Mouse (Mus musculus): ENCODE results near the gene Ptger1. TPM values are rescaled to one million over a fixed set of nuclear protein-coding genes. Genes with fewer than 3 reads are reported as not detected.

Ptger1 gene
- polyA plus RNA-seq, 1 experiment from 2014 or later = 0.45 TPM

- Histone ChIP-seq H3K9ac (peak overlapping the region; percentile 86), H3K4me2 (peak overlapping the region; percentile 82), H3K36me3 (peaks cover 12% of the 10 kb centered on the region), H3K27ac (peak overlapping the region; percentile 94), H3K9me3 (replicated peaks) (no peaks in the 10 kb centered on the region), H3K4me1 (replicated peaks) (peaks cover 21% of the 10 kb centered on the region), H3K27me3 (no peaks in the 10 kb centered on the region), H3K4me3 (peak overlapping the region; percentile 93)
- ATAC-seq (replicated peaks; ENCODE audit: insufficient number of reproducible peaks, insufficient read depth, low FRiP score, low read depth) = no peak
- under 1% methylated on average over 17 of the region's 17 CpGs for WGBS
Measured at GRCm38 (mm10) chr8:83715771-83716170, 49.3 kb downstream of the Ptger1 start.

DNA sequence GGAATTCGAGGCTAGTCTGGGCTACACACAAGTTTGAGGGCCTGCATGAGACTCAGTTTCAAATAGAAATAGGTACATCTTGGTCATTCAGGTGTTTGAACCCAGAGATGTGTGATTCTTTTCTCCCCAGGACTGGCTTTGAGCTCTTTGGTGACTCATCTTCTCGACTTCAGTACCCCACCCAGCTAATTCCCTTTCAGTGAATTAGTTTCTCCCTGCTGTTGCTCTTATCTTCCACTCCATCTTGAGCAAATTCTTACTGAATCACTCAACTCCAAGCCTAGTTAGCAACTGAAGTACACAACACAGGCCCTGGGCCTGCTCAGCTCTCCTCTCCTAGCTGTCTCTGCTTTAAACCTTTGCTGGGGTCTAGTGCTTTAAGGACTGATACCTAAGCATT is 50.1 kb downstream of the Ptger1 start:
- ATAC-seq (replicated peaks; ENCODE audit: insufficient number of reproducible peaks, insufficient read depth, low FRiP score, low read depth) = no peak
- peak overlapping the region; percentile 86; the same call in 1 of the 2 replicates for H3K9ac ChIP-seq
- H3K4me1 ChIP-seq (replicated peaks) = peaks cover 21% of the 10 kb centered on the region
- H3K27me3 ChIP-seq = no peaks in the 10 kb centered on the region
- H3K36me3 ChIP-seq = peaks cover 20% of the 10 kb centered on the region
- H3K4me2 ChIP-seq = peak overlapping the region; percentile 82
- peak overlapping the region; percentile 93 for H3K4me3 ChIP-seq
- 48% methylated on average over 2 of the region's 2 CpGs for WGBS
- H3K27ac ChIP-seq = no peak overlapping the region
- no peaks in the 10 kb centered on the region for H3K9me3 ChIP-seq (replicated peaks)

DNA sequence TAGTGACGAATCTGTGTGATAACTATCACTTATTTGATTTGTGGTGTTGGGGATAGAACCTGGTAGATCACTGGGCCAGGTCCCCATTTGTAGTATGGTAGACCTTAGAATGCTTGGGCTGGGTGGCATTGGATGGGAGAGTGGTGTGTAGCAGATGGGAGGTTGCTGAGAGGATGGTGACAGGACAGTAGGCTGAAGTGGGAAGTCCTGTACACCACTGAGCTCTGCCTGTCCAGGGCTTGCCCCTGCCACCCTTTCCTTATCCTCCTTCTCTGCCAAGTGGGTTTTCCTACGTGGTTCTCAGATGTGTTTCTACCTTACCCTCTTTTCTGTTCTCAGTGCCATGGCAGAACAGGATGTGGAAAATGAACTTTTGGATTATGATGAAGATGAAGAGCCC is 52.6 kb downstream of the Ptger1 start:
- Histone ChIP-seq H3K4me3 (no peak overlapping the region), H3K27me3 (no peaks in the 10 kb centered on the region), H3K36me3 (peaks cover 45% of the 10 kb centered on the region), H3K4me1 (replicated peaks) (peaks cover 21% of the 10 kb centered on the region), H3K9me3 (replicated peaks) (no peaks in the 10 kb centered on the region), H3K4me2 (no peak overlapping the region), H3K9ac (no peak overlapping the region), H3K27ac (no peak overlapping the region)
- WGBS = 75% methylated on average over 2 of the region's 2 CpGs
- no peak for ATAC-seq (replicated peaks; ENCODE audit: insufficient number of reproducible peaks, insufficient read depth, low FRiP score, low read depth)

- Histone ChIP-seq H3K9ac (no peak overlapping the region), H3K4me1 (replicated peaks) (peaks cover 22% of the 10 kb centered on the region), H3K27me3 (no peaks in the 10 kb centered on the region), H3K27ac (no peak overlapping the region), H3K4me2 (no peak overlapping the region), H3K9me3 (replicated peaks) (no peaks in the 10 kb centered on the region), H3K4me3 (no peak overlapping the region), H3K36me3 (peaks cover 51% of the 10 kb centered on the region)
- WGBS = 89% methylated on average over 2 of the region's 2 CpGs
- ATAC-seq (replicated peaks; ENCODE audit: insufficient number of reproducible peaks, insufficient read depth, low FRiP score, low read depth) = no peak
Measured at GRCm38 (mm10) chr8:83719693-83720092, 53.2 kb downstream of the Ptger1 start.

GRCm38 (mm10) chr8:83721405-83722025 is 55.0 kb downstream of the Ptger1 start:
- no peak overlapping the region for H3K27ac ChIP-seq
- H3K9me3 ChIP-seq (replicated peaks) = no peaks in the 10 kb centered on the region
- H3K27me3 ChIP-seq = no peaks in the 10 kb centered on the region
- H3K9ac ChIP-seq = no peak overlapping the region
- H3K4me3 ChIP-seq = no peak overlapping the region
- no peak overlapping the region for H3K4me2 ChIP-seq
- WGBS = 78% methylated on average over 25 of the region's 25 CpGs
- 0 out of 2 replicates have a peak, but pooled peaks have one; percentile 14 for ATAC-seq (replicated peaks; ENCODE audit: insufficient number of reproducible peaks, insufficient read depth, low FRiP score, low read depth)
- H3K36me3 ChIP-seq = peaks cover 65% of the 10 kb centered on the region
- H3K4me1 ChIP-seq (replicated peaks) = peaks cover 13% of the 10 kb centered on the region

Other genes starting within 250 kb of the Ptger1 start
- gene Scoc, start 208.3 kb upstream of the Ptger1 start, polyA plus RNA-seq (2015; fragmentation: Nextera tagmentation; extraction: Ambion mirVana) = 68.4 and 80.7 TPM in 2 replicates
- gene Olfr370, start 130.9 kb upstream of the Ptger1 start, polyA plus RNA-seq (2015; fragmentation: Nextera tagmentation; extraction: Ambion mirVana) = not detected in 2 replicates
- gene Ndufb7, start 100.0 kb upstream of the Ptger1 start, polyA plus RNA-seq (2015; fragmentation: Nextera tagmentation; extraction: Ambion mirVana) = 537 and 672 TPM in 2 replicates
- 349 and 431 TPM in 2 replicates for gene Tecr, start 58.7 kb upstream of the Ptger1 start, polyA plus RNA-seq (2015; fragmentation: Nextera tagmentation; extraction: Ambion mirVana)
- 36.7 and 47.2 TPM in 2 replicates for gene Dnajb1, start 58.5 kb upstream of the Ptger1 start, polyA plus RNA-seq (2015; fragmentation: Nextera tagmentation; extraction: Ambion mirVana)
- gene Gipc1, start 14.0 kb upstream of the Ptger1 start, polyA plus RNA-seq (2015; fragmentation: Nextera tagmentation; extraction: Ambion mirVana) = 127 and 141 TPM in 2 replicates
- 15.4 and 22.1 TPM in 2 replicates for gene Pkn1, start 32.5 kb downstream of the Ptger1 start, polyA plus RNA-seq (2015; fragmentation: Nextera tagmentation; extraction: Ambion mirVana)
- 107 and 135 TPM in 2 replicates for gene Ddx39, start 48.5 kb downstream of the Ptger1 start, polyA plus RNA-seq (2015; fragmentation: Nextera tagmentation; extraction: Ambion mirVana)
- 31.2 and 38.7 TPM in 2 replicates for gene Adgre5, start 74.6 kb downstream of the Ptger1 start, polyA plus RNA-seq (2015; fragmentation: Nextera tagmentation; extraction: Ambion mirVana)
- 7.1 and 10.7 TPM in 2 replicates for gene Adgrl1, start 233.4 kb downstream of the Ptger1 start, polyA plus RNA-seq (2015; fragmentation: Nextera tagmentation; extraction: Ambion mirVana)